Mouse (Mus musculus) thymus, adult 2 months (tissue): ENCODE measurements around the gene Celf5. TPM values are rescaled to one million over a fixed set of nuclear protein-coding genes. Genes with fewer than 3 reads are reported as not detected.

ENCODE experiments used
- DNase-seq: peaks from one replicate; pipeline ENCODE4 v3.0.0; 2021
- H3K27ac ChIP-seq: fragments of 200-500 bp; 2 replicates; pipeline ENCODE4 v1.5.1; 2012; ENCODE audit warnings: low read length, control low read depth; ENCODE audit not compliant: control insufficient read depth, insufficient read depth
- H3K27me3 ChIP-seq: fragments of 200-500 bp; 2 replicates; pipeline ENCODE4 v1.6.1; 2012; ENCODE audit warnings: mild to moderate bottlenecking, low read length, moderate library complexity, mixed read lengths; ENCODE audit not compliant: control insufficient read depth, insufficient read depth
- H3K36me3 ChIP-seq: fragments of 200-500 bp; 2 replicates; pipeline ENCODE4 v1.6.1; 2012; ENCODE audit warnings: mild to moderate bottlenecking, low read length, moderate library complexity; ENCODE audit not compliant: control insufficient read depth, insufficient read depth
- H3K4me1 ChIP-seq: fragments of 200-500 bp; replicated peaks from 2 replicates; pipeline ENCODE4 v1.6.1; 2012; ENCODE audit warnings: low read length; ENCODE audit not compliant: control insufficient read depth, insufficient read depth
- H3K4me3 ChIP-seq: fragments of 200-500 bp; 2 replicates; pipeline ENCODE4 v1.5.1; 2012; ENCODE audit warnings: mild to moderate bottlenecking, low read length, control low read depth, moderate library complexity; ENCODE audit not compliant: control insufficient read depth, insufficient read depth
- CTCF ChIP-seq: fragments of 200-500 bp; IDR thresholded peaks from 2 replicates; pipeline ENCODE4 v1.5.1; 2012; ENCODE audit warnings: mild to moderate bottlenecking, control low read depth, low read length, moderate library complexity, borderline replicate concordance; ENCODE audit not compliant: control insufficient read depth, poor library complexity, insufficient read depth; ENCODE audit errors: extremely low read depth
- POLR2A ChIP-seq: fragments of 200-500 bp; IDR thresholded peaks from 2 replicates; pipeline ENCODE4 v1.6.1; 2012; ENCODE audit warnings: mild to moderate bottlenecking, low read length, control low read depth, moderate library complexity; ENCODE audit not compliant: control insufficient read depth, poor library complexity, insufficient read depth; ENCODE audit errors: extremely low read depth
- WGBS: fragments of 180-500 bp; shearing (Covaris S2); methylation state at CpG from one replicate; pipeline ENCODE4 v1.1.7; 2018; 5-methylcytosine and 5-hydroxymethylcytosine counted together
- polyA plus RNA-seq: library from polyadenylated mRNA; depleted of rRNA; stranded (reverse); fragments of >200 nt; gene quantifications from 2 replicates; pipeline ENCODE4 v1.2.3, GENCODE M21; 2012

Gene Celf5
- polyA plus RNA-seq, 1 experiment, result 5.1 TPM

DNA sequence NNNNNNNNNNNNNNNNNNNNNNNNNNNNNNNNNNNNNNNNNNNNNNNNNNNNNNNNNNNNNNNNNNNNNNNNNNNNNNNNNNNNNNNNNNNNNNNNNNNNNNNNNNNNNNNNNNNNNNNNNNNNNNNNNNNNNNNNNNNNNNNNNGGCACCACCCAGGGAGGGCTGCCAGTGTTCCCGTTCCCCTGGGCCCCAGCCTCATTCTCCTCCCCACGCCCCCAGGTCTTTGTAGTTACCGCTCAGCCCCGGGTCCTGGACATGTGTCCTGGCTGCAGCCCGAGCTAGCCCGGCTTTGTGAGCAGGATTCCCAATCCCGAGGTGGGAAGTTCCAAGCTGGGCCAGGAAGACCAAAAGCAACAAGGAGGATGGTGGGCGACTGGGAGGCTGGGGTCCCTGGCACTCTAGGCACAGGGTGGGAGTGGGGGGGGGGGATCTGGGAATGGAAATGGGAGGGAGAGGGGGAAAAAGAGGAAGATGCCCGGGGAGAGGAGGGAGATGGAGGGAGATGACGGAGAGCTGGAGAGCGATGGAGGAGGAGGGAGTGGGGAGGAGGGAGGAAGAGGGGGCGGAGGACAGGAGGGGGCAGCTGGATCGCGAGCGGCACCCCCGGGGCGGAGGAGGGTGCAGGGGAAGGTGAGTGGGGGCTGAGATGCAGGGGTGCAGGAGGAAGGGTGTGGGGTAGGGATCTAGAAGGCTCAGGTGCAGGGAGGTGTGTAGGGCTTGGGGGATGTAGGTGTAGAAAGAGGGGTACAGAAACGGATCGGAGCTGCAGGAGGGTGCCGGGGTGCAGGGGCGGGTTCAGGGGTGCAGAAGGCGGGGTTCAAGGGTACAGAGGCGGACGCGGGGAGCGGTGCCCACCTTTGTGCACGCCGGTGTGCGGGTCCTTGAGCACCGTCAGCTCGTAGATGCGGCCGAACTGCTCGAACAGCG lies 640 bp downstream of the Celf5 start:
- Histone ChIP-seq H3K27ac (no peak overlapping the region), H3K4me1 (peaks cover 8% of the 10 kb centered on the region; the same call in 1 of the 2 replicates), H3K27me3 (peaks cover 5% of the 10 kb centered on the region; the same call in 1 of the 2 replicates), H3K4me3 (peak overlapping the region; percentile 41), H3K36me3 (0 out of 2 replicates have a peak, but pooled peaks cover under 1% of the 10 kb centered on the region)
- TF ChIP-seq CTCF, result no peak
- no peak for TF ChIP-seq POLR2A
- DNase-seq, result no peak
- WGBS, result 11% methylated on average over 35 of the region's 35 CpGs

GRCm38 (mm10) chr10:81474461-81474860 lies 8.0 kb downstream of the Celf5 start:
- Histone ChIP-seq H3K36me3 (no peaks in the 10 kb centered on the region), H3K4me3 (no peak overlapping the region), H3K27me3 (peaks cover 10% of the 10 kb centered on the region), H3K4me1 (peaks cover 16% of the 10 kb centered on the region), H3K27ac (no peak overlapping the region)
- 73% methylated on average over 10 of the region's 10 CpGs for WGBS
- no peak for TF ChIP-seq CTCF
- TF ChIP-seq POLR2A, result no peak
- DNase-seq, result no peak

- Histone ChIP-seq H3K27me3 (peaks cover 10% of the 10 kb centered on the region), H3K4me3 (no peak overlapping the region), H3K27ac (no peak overlapping the region), H3K4me1 (peaks cover 16% of the 10 kb centered on the region), H3K36me3 (no peaks in the 10 kb centered on the region)
- peak; percentile 47 for DNase-seq
- TF ChIP-seq CTCF, result no peak
- no peak for TF ChIP-seq POLR2A
- 4% methylated on average over 22 of the region's 22 CpGs for WGBS
These were observed 9.5 kb downstream of the Celf5 start for GRCm38 (mm10) chr10:81473003-81473451.

DNA sequence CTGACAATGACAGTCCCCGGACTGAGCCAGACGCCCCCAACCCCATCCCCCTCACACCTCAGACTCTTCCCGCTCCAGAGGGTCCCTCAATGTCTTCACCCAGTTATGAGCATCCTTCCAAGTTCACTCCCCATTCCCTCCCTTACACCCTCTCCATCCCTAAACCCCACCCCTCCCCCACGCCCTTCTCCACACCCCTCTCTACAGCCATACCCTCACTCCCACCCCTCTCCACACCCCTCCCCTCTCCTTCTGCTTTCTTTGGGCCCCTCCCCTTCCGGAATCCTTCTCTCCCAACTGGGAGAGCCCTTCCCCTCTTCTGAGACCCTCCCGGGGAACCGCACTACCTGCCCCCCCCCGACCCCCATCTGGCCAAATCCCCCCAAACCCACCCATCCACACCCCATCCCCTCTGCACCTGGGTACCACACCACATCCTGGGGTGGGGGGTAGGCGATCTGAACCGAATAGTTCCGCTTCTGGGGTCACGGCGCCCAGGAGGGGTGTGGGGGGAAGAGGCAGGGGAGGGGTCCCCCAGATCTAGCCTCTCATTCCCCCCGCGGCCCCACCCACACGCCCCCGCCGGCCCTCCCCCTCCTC lies 10.0 kb downstream of the Celf5 start:
- no peak overlapping the region for H3K27ac ChIP-seq
- peaks cover 10% of the 10 kb centered on the region for H3K27me3 ChIP-seq
- no peaks in the 10 kb centered on the region for H3K36me3 ChIP-seq
- TF ChIP-seq CTCF, result no peak
- no peak for TF ChIP-seq POLR2A
- peaks cover 16% of the 10 kb centered on the region for H3K4me1 ChIP-seq
- H3K4me3 ChIP-seq, result no peak overlapping the region
- DNase-seq, result peak; percentile 27
- WGBS, result 4% methylated on average over 18 of the region's 18 CpGs

GRCm38 (mm10) chr10:81470454-81470853 lies 12.1 kb downstream of the Celf5 start:
- DNase-seq, result peak; percentile 43
- H3K4me1 ChIP-seq, result peaks cover 16% of the 10 kb centered on the region
- H3K27me3 ChIP-seq, result peaks cover 10% of the 10 kb centered on the region
- TF ChIP-seq POLR2A, result no peak
- TF ChIP-seq CTCF, result no peak
- peak overlapping the region; percentile 37 for H3K4me3 ChIP-seq
- no peak overlapping the region for H3K27ac ChIP-seq
- H3K36me3 ChIP-seq, result no peaks in the 10 kb centered on the region
- WGBS, result 25% methylated on average over 18 of the region's 18 CpGs

GRCm38 (mm10) chr10:81469253-81469652 lies 13.3 kb downstream of the Celf5 start:
- Histone ChIP-seq H3K27ac (no peak overlapping the region), H3K4me1 (peaks cover 17% of the 10 kb centered on the region), H3K27me3 (peaks cover 10% of the 10 kb centered on the region), H3K4me3 (no peak overlapping the region), H3K36me3 (no peaks in the 10 kb centered on the region)
- WGBS, result 84% methylated on average over 5 of the region's 5 CpGs
- DNase-seq, result no peak
- TF ChIP-seq POLR2A (no peak), CTCF (no peak)
